Mouse (Mus musculus) frontal cortex, postnatal 36 days (tissue): ENCODE data around the gene Kcnh1.

Experiments
- DNase-seq, 2 experiments: peaks; one replicate each; pipeline ENCODE4 v3.0.0; 2022; ENCODE audit warnings: low spot score in 2 of 2

Gene Kcnh1

GRCm38 (mm10) chr1:192457526-192458206 lies 267.1 kb downstream of the Kcnh1 start:
- no peak for DNase-seq

GRCm38 (mm10) chr1:192463732-192464131 lies 273.2 kb downstream of the Kcnh1 start:
- no peak for DNase-seq

GRCm38 (mm10) chr1:192472366-192472765 lies 281.8 kb downstream of the Kcnh1 start:
- no peak for DNase-seq

GRCm38 (mm10) chr1:192473134-192473533 lies 282.6 kb downstream of the Kcnh1 start:
- no peak for DNase-seq

DNA sequence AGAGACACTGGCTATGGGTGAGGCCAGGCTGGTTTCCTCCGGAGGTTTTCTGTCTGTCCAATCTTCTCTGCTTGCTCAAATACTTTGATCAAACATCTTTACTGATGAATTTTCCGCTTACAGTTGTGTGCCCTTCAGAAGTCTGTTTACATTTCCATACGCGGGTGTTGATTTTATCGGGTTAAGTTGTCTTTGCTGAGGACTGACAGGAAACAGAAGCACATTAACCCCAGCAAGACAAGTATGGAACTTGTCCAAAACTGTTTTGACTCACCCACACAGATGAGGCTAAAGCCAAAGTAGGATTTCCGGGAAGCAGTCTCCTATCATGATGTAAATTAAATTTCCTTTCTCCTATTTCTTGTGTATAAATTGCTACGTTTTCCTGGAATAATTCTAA lies 286.1 kb downstream of the Kcnh1 start:
- no peak for DNase-seq

DNA sequence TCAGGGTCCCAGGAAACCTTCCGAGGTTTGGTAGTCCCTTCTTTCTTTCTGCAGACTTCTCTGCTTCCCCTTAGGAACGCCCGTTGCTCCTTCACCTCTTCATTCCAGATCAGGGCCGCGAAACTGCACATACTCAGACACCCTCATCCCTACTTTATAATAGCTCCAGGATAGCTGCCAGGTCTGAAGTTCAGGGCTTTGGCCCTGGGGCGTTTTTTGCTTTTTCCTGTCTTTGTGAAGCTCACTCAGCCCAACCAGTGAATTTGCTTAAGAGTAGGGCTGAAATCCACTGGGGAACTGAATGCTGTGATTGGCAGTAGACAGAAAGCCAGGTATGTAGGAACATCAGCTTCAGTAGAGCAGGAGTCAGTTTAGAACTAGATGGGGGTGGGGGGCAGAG lies 287.0 kb downstream of the Kcnh1 start:
- no peak for DNase-seq

GRCm38 (mm10) chr1:192478176-192478575 lies 287.6 kb downstream of the Kcnh1 start:
- DNase-seq = no peak

GRCm38 (mm10) chr1:192480072-192480784 lies 289.7 kb downstream of the Kcnh1 start:
- DNase-seq = no peak

DNA sequence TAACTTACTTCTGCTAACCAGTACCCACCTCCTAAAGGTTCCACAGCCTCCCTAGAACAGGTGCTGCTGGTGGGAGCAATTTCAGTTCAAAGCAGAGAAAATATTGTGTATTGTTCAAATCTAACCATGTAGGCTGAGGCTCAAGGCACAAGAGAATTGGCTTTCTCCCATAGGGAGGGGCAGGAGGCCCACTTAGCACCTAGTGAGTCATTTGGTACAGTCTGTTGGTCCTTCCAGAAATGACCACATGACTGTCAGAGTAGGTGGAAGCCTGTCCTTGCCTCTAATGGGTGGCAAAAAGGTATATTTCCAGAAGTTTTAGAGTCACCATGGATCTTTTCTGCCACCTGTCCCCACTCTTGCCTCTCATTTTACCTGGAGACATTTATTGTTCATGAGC lies 290.9 kb downstream of the Kcnh1 start:
- DNase-seq = no peak

- DNase-seq = peak in 1 of 2 experiments; percentile 40
These were observed 294.5 kb downstream of the Kcnh1 start for GRCm38 (mm10) chr1:192485030-192485429.

DNA sequence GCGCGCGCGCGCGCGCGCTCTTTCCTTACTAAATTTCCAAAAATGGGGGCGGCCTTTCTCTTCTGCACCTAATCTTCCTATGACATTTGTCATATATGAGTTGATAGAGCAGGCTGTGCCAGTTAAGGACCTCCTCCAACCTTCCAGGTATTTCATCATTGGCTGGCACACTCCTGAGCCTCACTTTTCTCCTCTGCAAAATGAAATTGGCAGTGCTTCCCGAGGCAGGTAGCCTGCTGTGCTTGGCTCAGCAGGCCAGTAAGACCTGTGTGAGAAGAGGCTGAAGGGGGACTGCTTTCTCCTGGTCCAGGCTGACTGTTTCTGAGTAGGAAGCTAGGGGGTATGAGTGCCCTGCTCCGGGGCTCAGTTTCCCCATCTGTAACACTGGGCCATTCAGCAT lies 297.0 kb downstream of the Kcnh1 start:
- DNase-seq = no peak

DNA sequence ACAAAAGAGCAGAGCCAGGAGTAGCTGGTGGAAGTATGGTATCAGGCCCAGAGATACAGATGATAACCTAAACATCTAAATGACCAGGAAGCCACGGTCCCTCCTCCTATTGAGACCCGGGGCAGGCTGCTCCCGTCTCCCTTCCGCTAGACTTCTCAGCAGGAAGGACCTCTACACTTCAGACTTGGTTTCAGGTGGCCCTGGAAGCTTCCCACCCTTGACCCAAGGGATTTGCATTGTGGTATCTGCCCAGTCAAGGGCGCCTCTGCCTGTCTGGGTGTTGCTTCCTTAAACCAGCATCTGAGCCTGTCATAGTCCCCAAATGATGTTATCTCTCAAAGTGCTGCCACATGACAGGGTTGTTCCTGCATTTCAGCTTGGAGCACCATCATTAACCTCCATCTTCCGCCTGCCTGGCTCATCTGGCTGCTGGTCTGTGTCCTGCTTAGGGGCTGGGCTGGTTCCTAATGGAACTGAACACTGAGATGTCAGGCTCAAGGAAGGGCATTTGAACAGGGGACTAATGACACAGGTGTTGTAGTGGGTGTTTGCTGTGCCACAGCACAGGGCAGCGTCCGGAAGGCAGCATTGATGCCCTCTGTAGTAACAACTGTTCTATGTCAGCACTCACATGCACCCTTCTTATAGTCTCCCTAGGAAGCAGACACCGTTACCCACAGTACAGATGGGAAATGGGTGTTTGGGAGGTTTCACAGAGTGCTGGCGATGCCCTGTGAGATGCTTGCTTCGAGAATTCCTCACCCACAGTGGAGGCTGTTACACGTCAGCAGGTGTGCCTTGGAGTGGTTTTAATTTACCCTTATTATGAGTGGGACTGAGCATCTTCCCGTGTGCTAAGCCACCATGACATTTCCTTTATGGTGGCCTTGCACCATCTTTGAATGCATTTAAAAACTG lies 299.6 kb downstream of the Kcnh1 start:
- DNase-seq = no peak

DNA sequence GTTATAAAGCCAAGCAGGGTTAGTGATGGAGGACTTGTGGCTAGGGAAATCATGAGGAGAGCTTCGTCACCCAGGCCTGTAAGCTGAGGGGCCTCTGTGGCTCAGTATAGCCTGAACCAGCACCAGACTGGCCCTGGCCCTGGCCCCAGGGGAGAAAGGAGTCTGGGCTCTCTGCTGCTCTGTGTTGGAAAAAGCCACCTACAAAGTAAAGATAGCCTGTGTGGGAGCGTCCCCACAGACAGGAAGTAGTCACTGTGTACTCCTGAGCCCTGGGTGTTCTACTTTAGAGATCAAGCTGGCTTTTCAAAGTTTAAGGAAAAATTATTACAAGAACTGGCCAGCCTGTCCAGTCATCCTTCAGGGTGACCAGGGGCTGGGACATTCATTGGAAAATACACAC lies 306.9 kb downstream of the Kcnh1 start:
- DNase-seq = no peak

GRCm38 (mm10) chr1:192502016-192502415 lies 311.4 kb downstream of the Kcnh1 start:
- no peak for DNase-seq

DNA sequence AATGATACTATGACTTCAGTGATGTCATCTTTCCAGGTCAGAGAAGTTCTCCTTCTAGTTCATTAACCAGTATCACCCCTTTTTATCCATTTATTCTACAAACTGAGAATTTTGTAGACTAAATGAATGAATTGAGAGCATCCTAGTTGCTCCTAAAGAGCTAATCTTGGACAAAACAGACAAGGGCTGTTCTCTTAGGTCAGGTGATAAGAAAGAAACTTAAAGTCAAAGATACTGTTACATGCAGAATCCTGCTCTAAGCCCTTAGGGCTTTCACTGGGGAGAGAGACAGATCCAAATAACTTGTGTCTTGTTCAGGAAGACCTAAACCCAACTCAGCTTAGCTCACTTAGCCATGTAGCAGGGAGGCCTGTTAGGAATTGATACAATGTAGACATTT lies 312.3 kb downstream of the Kcnh1 start:
- DNase-seq = no peak

DNA sequence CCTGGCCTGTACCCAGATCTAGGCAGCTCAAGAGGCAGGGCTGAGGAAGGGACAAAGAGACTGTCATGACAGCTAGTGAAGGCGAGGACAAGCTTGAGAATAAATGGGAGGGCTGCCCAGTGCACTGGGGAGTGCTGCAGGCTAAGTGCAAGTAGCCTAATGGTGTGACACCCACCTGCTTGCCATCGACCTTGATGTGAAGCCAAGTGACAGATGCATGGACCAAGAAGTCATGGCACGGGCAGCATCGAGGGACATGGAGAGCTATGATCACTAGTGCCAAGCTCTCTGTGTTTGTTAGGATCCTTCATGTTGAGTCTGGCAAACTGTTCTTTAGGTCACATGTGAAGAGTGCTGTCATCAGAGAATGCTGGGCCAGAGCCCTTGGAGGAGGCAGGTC lies 313.1 kb downstream of the Kcnh1 start:
- no peak for DNase-seq

DNA sequence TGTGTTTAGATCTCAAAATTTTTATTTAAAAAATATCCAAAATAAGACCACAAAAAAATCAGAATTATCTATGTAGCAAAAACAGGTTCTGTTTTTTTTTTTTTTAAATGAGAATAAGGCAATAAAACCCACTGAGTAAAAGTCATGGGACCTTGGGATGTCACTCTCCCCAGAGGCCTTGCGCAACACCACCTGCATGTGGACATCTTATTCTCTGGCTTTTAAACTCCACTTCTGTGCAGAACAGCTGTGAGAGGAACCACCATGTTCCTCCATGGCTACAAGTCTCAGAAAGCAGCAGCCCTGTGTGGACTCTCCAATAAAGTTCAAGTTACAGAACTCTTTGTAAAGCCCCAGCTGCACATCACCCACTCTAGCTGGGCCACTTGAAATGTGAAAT lies 322.2 kb downstream of the Kcnh1 start:
- no peak for DNase-seq

DNA sequence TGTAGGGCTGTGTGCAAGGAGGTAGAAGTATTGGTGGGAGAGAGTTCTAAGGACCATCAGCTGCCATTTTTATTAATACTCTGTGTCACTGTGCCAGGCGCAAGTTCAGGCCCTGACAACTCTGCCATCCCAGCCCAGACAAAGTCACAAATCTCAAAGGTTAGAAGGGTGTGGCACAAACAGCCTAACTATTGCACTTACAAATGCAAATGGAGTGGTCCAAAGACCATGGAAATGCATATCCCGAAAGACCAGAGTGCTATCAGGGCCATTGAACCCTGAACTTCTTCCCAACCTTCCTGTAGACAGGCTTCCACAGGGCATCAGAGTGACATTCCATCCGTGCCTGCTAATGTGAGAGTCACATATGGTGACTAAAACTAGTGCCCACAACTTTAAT lies 324.8 kb downstream of the Kcnh1 start:
- no peak for DNase-seq

- no peak for DNase-seq
These were observed 329.1 kb downstream of the Kcnh1 start for GRCm38 (mm10) chr1:192519713-192520112.

DNA sequence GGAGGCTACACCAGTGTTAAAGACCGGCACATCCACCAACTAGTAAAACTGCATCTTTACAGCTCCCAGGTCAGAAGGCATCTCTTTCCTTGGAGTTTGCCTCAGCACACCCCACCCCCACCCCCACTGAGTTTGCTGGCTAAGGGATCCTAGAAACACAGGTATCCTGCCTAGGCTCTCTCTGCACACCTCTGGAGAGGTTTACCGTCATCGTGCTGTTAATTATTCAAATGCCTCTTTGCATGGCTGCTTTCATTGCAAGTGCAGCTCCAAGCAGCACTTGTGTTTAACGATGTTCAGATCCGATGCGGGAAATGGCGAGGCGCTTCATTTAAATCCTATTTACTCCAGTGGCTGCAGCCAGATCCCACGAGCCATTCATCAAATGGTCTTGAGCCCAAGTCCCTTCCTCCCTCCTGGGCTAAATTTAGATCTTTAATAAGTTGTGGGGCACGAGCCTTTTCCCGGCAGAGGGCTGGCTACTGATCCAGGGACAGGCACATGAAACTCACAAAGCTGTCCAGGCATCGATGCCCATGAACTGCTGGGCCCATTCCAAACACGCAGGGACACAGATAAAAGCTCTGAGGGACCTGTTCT lies 330.4 kb downstream of the Kcnh1 start:
- DNase-seq = no peak

- no peak for DNase-seq
These were observed 332.0 kb downstream of the Kcnh1 start for GRCm38 (mm10) chr1:192522376-192523178.
